Mouse (Mus musculus): ENCODE measurements at regions not wholly inside any gene's neighbourhood (a gene's known extent, or its start where the extent isn't known, plus 50 kb on each side); places are given as distances from the start of the nearest gene placed in this dataset.

DNA sequence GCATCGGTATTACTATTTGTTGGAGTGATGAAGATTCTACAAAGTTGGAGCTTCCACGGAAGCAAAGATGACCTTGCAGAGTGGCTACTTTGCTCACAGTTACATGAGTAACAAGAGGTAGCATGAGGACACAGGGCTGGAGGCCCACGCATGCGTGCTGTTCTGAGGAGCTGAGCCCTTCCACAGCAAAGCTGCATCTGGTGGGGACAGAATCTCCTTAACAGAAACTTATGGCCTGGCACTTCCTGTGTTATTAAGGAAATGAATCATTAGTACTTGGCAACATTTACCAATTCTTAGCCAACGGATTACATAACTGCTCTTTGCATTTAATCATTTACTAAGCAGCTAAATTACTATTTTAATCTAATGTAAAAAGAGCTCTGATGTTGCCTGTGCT is 160.8 kb upstream of the Apob start:
- TF ChIP-seq GATA1 (IDR thresholded peaks at IDR 0.05; ENCODE audit: borderline replicate concordance, low read length) (no peak), FLI1 (IDR thresholded peaks at IDR 0.05; ENCODE audit: low read length) (no peak)

Measured in megakaryocyte, embryonic 14.5 days (primary cell).